Mouse (Mus musculus) cerebral cortex, adult 2 months (tissue): ENCODE measurements around the gene Pnpla8.

Source experiments
- WGBS: fragments of 180-500 bp; shearing (Covaris S2); methylation state at CpG from one replicate; pipeline ENCODE4 v1.1.7; 2018; 5-methylcytosine and 5-hydroxymethylcytosine counted together

The Pnpla8 gene

GRCm38 (mm10) chr12:44221070-44221469 lies at the start of gene Pnpla8:
Gene Pnpla8, plus strand, starts transcription at chr12:44221370.
- WGBS: 82% methylated on average over 2 of the region's 2 CpGs

GRCm38 (mm10) chr12:44176331-44177037 lies 44.7 kb upstream of the Pnpla8 start:
- WGBS: 36% methylated on average over 10 of the region's 10 CpGs

GRCm38 (mm10) chr12:44177038-44177355 lies 44.2 kb upstream of the Pnpla8 start:
- WGBS: 43% methylated on average over 2 of the region's 2 CpGs

GRCm38 (mm10) chr12:44181081-44181982 lies 39.8 kb upstream of the Pnpla8 start:
- 25% methylated on average over 9 of the region's 9 CpGs for WGBS

GRCm38 (mm10) chr12:44197873-44198525 lies 23.2 kb upstream of the Pnpla8 start:
- WGBS: 73% methylated on average over 4 of the region's 4 CpGs

GRCm38 (mm10) chr12:44209141-44209823 lies 11.9 kb upstream of the Pnpla8 start:
- WGBS: under 1% methylated on average over 37 of the region's 37 CpGs

GRCm38 (mm10) chr12:44209824-44210752 lies 11.1 kb upstream of the Pnpla8 start, which contains the start of gene Dnajb9:
Gene Dnajb9, minus strand, starts transcription at chr12:44210326.
- under 1% methylated on average over 77 of the region's 77 CpGs for WGBS

GRCm38 (mm10) chr12:44211555-44211954 lies 9.6 kb upstream of the Pnpla8 start:
- 97% methylated on average over 3 of the region's 3 CpGs for WGBS

- 2% methylated on average over 89 of the region's 89 CpGs for WGBS
Measured at GRCm38 (mm10) chr12:44221651-44222356, 634 bp downstream of the Pnpla8 start.

- WGBS: 80% methylated on average over 3 of the region's 3 CpGs
Measured at GRCm38 (mm10) chr12:44223044-44223443, 1.9 kb downstream of the Pnpla8 start.

- WGBS: 84% methylated on average over 3 of the region's 3 CpGs
Measured at GRCm38 (mm10) chr12:44224650-44225049, 3.5 kb downstream of the Pnpla8 start.

GRCm38 (mm10) chr12:44241090-44241489 lies 19.9 kb downstream of the Pnpla8 start:
- WGBS: 73% methylated on average over 7 of the region's 7 CpGs

GRCm38 (mm10) chr12:44242407-44242806 lies 21.2 kb downstream of the Pnpla8 start:
- 72% methylated on average over 4 of the region's 4 CpGs for WGBS

- 76% methylated on average over 3 of the region's 3 CpGs for WGBS
Measured at GRCm38 (mm10) chr12:44245739-44246138, 24.6 kb downstream of the Pnpla8 start.

- WGBS: 81% methylated on average over 9 of the region's 9 CpGs
Measured at GRCm38 (mm10) chr12:44248309-44248977, 27.3 kb downstream of the Pnpla8 start.

GRCm38 (mm10) chr12:44265651-44266050 lies 44.5 kb downstream of the Pnpla8 start:
- 62% methylated on average over 3 of the region's 3 CpGs for WGBS

- WGBS: 89% methylated on average over 2 of the region's 2 CpGs
Measured at GRCm38 (mm10) chr12:44267196-44267595, 46.0 kb downstream of the Pnpla8 start.

GRCm38 (mm10) chr12:44268728-44269302 lies 47.6 kb downstream of the Pnpla8 start:
- under 1% methylated on average over 34 of the region's 38 CpGs for WGBS

GRCm38 (mm10) chr12:44269311-44269831 lies 48.2 kb downstream of the Pnpla8 start:
- WGBS: under 1% methylated on average over 46 of the region's 46 CpGs
